Mouse (Mus musculus) spleen, adult 12 weeks (tissue): Measurements from ENCODE around the gene Itga7.
"Not testable (repeated sequence)": the region's sequence is repeated elsewhere in the genome, so short reads cannot be mapped to it uniquely, and the experiment has no call there.

Experiments
- DNase-seq: peaks from one replicate; pipeline ENCODE4 v3.0.0; 2022; ENCODE audit warnings: low spot score

Gene Itga7

DNA sequence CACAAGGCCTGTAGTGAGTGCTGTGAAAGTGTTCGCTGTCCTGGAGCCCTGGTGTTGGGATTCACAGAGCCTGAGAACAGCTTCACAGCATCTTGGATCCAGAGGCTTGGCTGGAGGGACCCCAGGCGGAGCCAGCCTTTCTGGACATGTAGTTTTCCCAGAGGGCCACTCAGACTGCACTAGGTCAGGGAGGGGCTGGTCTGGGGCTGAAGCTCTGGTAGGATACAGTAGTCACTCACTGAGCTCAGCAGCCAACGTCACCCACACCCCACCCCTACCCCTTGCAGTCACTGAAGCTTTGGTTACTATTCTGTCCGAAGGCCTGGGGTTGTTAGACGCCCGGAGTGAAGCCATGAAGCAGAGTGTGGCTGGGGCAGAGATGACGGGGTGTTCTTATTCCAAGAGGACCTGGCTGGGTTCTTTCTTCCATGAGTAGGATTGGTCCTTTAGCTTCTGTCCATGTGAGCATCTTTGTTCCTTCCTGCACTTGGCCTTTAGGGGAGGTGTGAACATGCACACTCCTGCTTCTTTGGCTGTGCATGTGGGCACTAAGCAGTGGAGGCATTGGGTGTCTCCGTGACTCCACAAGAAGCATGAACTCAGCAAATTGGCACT is 2.3 kb downstream of the Itga7 start:
- DNase-seq: no peak

GRCm38 (mm10) chr10:128937756-128938390 is 4.3 kb downstream of the Itga7 start:
- DNase-seq: no peak

DNA sequence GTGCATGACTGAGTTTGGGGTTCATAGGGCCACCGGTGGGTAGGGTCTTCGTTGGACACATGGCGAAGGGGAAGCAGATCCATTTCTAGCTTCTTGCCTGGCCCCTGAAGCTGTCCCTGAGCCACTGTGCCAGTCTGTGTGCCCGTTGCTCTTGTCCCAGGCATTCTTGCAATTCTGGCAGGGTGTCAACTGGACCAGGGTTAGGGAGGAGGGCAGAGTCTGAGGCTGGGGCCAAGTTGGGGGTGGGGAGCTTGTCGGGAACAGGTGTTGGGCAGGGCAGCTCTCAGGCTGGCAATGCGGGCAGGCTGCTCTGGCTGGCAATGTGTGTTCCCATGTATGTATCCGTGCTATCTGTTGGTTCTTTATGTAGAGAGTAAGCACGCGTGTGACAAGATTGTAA is 4.8 kb downstream of the Itga7 start:
- DNase-seq: no peak

- no peak for DNase-seq
These were observed 5.4 kb downstream of the Itga7 start for GRCm38 (mm10) chr10:128938974-128939373.

- DNase-seq: no peak
These were observed 7.0 kb downstream of the Itga7 start for GRCm38 (mm10) chr10:128940475-128941061.

GRCm38 (mm10) chr10:128945675-128946074 is 12.1 kb downstream of the Itga7 start:
- DNase-seq: no peak

DNA sequence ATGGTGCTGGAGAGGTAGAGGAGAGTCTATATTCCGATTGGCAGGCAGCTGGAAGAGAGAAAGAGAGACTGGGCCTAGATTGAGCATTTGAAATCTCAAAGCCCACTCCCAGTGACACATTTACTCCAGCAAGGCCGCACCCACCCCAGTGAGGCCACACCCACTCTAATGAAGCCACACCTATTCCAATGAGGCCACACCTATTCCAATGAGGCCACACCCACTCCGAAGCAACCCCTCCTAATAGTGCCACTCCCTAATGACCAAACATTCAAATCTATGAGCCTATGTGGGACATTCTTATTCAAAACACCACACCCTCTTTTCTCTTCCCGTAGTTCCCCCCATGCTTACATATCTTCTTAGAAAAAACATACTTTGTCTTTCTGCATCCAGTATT is 13.9 kb downstream of the Itga7 start:
- no peak for DNase-seq

GRCm38 (mm10) chr10:128950208-128950887 is 16.7 kb downstream of the Itga7 start:
- DNase-seq: no peak

GRCm38 (mm10) chr10:128958340-128958739 is 24.7 kb downstream of the Itga7 start:
- DNase-seq: no peak

- DNase-seq: no peak
These were observed 26.5 kb downstream of the Itga7 start for GRCm38 (mm10) chr10:128960142-128960541.

- no peak for DNase-seq
These were observed 27.3 kb downstream of the Itga7 start, which contains the start of gene Mettl7b for GRCm38 (mm10) chr10:128960590-128961584. Mettl7b (minus strand) TSS chr10:128960988.

DNA sequence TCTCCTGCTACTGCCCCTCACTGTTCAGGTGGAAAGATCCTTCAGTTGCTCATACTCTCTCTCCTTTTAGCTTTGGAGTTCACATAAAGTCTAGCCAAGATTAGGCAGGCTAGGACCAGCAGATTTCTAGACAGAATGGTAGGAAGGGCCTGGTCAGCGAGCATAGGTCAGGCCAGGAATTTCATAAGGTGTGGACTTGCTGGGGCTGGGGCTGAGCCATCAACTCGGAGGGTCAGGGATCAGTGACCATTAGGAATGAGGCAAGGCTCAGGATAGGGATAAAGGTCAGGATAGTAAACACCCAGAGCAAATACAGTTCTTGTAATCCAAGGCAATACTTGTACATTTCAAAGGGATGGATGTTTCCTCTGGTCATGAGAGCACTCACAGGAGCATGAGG is 31.3 kb downstream of the Itga7 start:
- no peak for DNase-seq

GRCm38 (mm10) chr10:128965871-128966270 is 32.3 kb downstream of the Itga7 start:
- no peak for DNase-seq

DNA sequence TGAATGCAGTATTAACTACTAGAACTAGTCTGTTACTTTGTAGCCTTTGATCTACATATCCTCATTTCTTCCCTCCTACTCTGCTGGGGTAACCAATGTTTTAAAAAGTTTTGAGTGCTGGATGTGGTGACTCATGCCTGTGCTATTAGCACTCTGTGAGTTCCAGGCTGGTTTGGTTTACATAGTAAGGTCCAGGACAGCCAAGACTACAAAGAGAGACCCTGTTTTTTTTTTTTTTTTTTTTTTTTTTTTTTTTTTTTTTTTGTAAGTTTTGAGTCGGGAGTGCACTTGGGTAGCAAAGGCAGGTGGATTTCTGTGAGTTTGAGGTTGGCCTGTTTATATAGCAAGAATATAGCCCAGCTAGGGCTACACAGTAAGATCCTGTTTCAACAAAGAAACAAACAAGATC is 34.7 kb downstream of the Itga7 start:
- DNase-seq: no peak

GRCm38 (mm10) chr10:128970740-128971250 is 37.2 kb downstream of the Itga7 start:
- DNase-seq: no peak

- DNase-seq: no peak
These were observed 39.2 kb downstream of the Itga7 start for GRCm38 (mm10) chr10:128972841-128973240.

DNA sequence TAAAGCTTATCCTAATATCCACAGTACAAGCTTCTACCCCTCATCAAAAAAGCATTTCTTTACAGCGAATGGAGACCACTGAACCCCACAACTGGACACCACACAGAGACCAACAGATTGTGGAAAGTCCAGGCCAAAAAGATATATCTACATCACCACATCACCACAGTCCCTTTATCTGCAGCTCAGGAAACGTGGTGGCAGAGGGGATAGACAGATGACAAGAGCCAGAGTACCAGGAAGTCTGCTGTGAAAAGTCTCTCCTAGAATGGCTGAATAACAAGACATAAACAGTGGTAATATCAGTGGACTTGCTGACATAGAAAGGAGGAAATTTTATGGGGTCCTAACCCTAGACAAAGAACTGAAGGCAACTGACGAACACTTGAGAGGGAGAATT is 42.8 kb downstream of the Itga7 start:
- DNase-seq: no peak

DNA sequence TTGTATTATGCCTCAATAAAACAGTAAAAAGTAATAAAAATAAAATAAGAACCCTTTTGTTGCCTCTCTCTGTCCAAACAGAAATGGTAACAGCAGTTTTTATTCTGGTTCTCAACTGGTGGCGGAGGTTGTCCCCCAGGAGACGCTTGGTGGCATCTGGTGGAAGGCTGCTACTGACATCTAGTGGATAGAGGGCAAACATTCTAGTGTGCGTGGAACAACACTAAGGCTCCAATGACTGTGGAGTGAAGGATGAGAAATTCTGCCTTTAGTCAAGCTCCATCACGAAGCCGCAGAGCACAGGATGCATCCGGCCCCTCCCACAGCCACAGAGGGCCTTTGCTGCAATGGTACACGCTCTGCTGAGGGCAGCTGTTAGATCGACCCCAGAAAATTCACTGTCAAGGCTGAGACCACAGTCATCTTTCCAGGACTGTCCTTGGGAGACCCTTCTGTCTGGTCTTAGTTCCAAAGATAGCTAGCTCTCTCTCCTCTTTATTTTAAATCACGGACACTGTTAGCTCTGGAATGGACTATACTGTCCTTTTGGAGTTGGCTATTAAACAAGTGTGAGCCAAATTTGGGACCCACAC is 44.0 kb downstream of the Itga7 start:
- DNase-seq: no peak

DNA sequence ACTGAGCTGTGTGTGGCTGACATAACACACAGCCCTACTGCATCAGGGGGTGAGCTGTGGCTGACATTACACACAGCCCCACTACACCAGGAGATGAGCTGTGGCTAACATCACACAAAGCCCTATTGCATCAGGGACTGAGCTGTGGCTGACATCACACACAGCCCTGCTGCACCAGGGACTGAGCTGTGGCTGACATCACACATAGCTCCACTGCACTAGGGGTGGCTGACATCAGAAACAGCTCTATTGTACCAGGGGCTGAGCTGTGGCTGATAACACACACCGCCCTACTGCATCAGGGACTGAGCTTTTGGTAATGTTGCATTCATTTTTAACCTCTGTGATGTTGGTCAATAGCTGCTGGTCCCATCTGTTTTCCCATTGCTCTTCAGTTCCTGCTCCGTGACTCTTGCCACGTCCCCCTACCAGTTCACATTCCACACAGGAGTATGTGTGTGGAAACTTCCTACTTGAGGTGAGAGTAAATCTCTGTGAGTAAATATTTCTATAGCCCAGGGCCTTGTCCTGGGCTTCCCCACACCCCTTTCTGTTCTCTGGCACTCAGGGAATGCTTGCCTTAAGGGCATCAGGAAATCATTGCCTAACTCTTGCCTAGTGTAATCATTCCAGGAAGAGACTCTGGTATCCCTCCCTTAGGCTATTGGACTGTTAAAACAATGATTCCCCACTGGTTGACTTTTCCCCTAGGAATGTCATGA is 47.2 kb downstream of the Itga7 start:
- DNase-seq: no peak

GRCm38 (mm10) chr10:128989131-128989530 is 55.5 kb downstream of the Itga7 start, which contains the start of gene Olfr9:
Olfr9 (plus strand) TSS chr10:128989431.
- not testable (repeated sequence) for DNase-seq
